Mouse (Mus musculus) embryonic facial prominence, embryonic 13.5 days (tissue): ENCODE results near the gene Glul. TPM values are rescaled to one million over a fixed set of nuclear protein-coding genes. Genes with fewer than 3 reads are reported as not detected.
"Not testable (repeated sequence)": the region's sequence is repeated elsewhere in the genome, so short reads cannot be mapped to it uniquely, and the experiment has no call there.

Experiments used
- ATAC-seq: fragments of 200-750 bp; cut with Nextera tagmentation; 2 replicates; pipeline ENCODE4 v1.8.0; 2017; ENCODE audit warnings: low read depth; ENCODE audit not compliant: insufficient number of reproducible peaks, insufficient read depth, low FRiP score, low TSS enrichment
- H3K27ac ChIP-seq: fragments of 300-500 bp; sonication (generic); 2 replicates; pipeline ENCODE4 v1.5.1; 2015; ENCODE audit warnings: moderate library complexity, mild to moderate bottlenecking, inconsistent platforms
- H3K27me3 ChIP-seq: fragments of 300-500 bp; sonication (generic); 2 replicates; pipeline ENCODE4 v1.6.1; 2015; ENCODE audit warnings: mild to moderate bottlenecking, inconsistent platforms
- H3K36me3 ChIP-seq: fragments of 300-500 bp; sonication (generic); 2 replicates; pipeline ENCODE4 v1.6.1; 2015; ENCODE audit warnings: mild to moderate bottlenecking, inconsistent platforms
- H3K4me1 ChIP-seq: fragments of 300-500 bp; sonication (generic); 2 replicates; pipeline ENCODE4 v1.6.1; 2015; ENCODE audit warnings: inconsistent platforms
- H3K4me2 ChIP-seq: fragments of 300-500 bp; sonication (generic); 2 replicates; pipeline ENCODE4 v1.6.1; 2015; ENCODE audit warnings: moderate library complexity, mild to moderate bottlenecking, inconsistent platforms
- H3K4me3 ChIP-seq: fragments of 300-500 bp; sonication (generic); 2 replicates; pipeline ENCODE4 v1.5.1; 2015; ENCODE audit warnings: mild to moderate bottlenecking, inconsistent platforms
- H3K9ac ChIP-seq: fragments of 300-500 bp; sonication (generic); 2 replicates; pipeline ENCODE4 v1.6.1; 2015; ENCODE audit warnings: mild to moderate bottlenecking, inconsistent platforms
- H3K9me3 ChIP-seq: fragments of 300-500 bp; sonication (generic); 2 replicates; pipeline ENCODE4 v1.6.1; 2016; ENCODE audit warnings: inconsistent platforms
- WGBS: fragments of 180-500 bp; shearing (Covaris S2); methylation state at CpG from one replicate; pipeline ENCODE4 v1.1.7; 2015; ENCODE audit warnings: mixed read lengths; 5-methylcytosine and 5-hydroxymethylcytosine counted together
- polyA plus RNA-seq: library from polyadenylated mRNA; unstranded; fragments of >200 nt; fragmentation: Nextera tagmentation; extraction: Ambion mirVana; gene quantifications from 2 replicates; pipeline ENCODE4 v1.2.1, GENCODE M21; 2015

Gene Glul
- polyA plus RNA-seq: 103 and 114 TPM in 2 replicates

- WGBS: under 1% methylated on average over 51 of the region's 51 CpGs
- no peaks in the 10 kb centered on the region for H3K27me3 ChIP-seq
Observed at GRCm38 (mm10) chr1:153899731-153900380, at the start of gene Glul, which contains the start of gene Teddm2. TSS of gene Glul (plus strand) at chr1:153899944. TSS of gene Teddm2 (minus strand) at chr1:153900228.

GRCm38 (mm10) chr1:153852696-153853095, 47.0 kb upstream of the Glul start:
- H3K9ac ChIP-seq, H3K36me3 ChIP-seq, H3K27me3 ChIP-seq, ATAC-seq, H3K4me3 ChIP-seq, H3K27ac ChIP-seq, H3K4me1 ChIP-seq, H3K9me3 ChIP-seq, H3K4me2 ChIP-seq: not testable (repeated sequence)
- WGBS: 67% methylated on average over 7 of the region's 7 CpGs

More at GRCm38 (mm10) chr1:153899731-153900380, at the start of gene Glul, which contains the start of gene Teddm2:
- peaks cover 23% of the 10 kb centered on the region for H3K36me3 ChIP-seq
- H3K9ac ChIP-seq: peak within 1 kb of the TSS; percentile 92
- H3K4me1 ChIP-seq: peaks cover 27% of the 10 kb centered on the region
- peak within 1 kb of the TSS; percentile 98 for H3K27ac ChIP-seq
- H3K4me3 ChIP-seq: peak within 1 kb of the TSS; percentile 77
- H3K4me2 ChIP-seq: peak within 1 kb of the TSS; percentile 78
- H3K9me3 ChIP-seq: no peaks in the 10 kb centered on the region
- ATAC-seq: peak; percentile 93

- Histone ChIP-seq H3K27me3 (no peaks in the 10 kb centered on the region), H3K4me3 (no peak overlapping the region), H3K9ac (no peak overlapping the region), H3K36me3 (no peaks in the 10 kb centered on the region), H3K27ac (no peak overlapping the region), H3K4me1 (no peaks in the 10 kb centered on the region), H3K9me3 (no peaks in the 10 kb centered on the region), H3K4me2 (no peak overlapping the region)
- ATAC-seq: no peak
- 65% methylated on average over 8 of the region's 8 CpGs for WGBS
Observed at GRCm38 (mm10) chr1:153855946-153856345, 43.8 kb upstream of the Glul start.

- 88% methylated on average over 6 of the region's 6 CpGs for WGBS
Observed at GRCm38 (mm10) chr1:153874045-153874444, 25.7 kb upstream of the Glul start, which contains the start of gene Teddm1b. TSS of gene Teddm1b (plus strand) at chr1:153874345.

GRCm38 (mm10) chr1:153880391-153880790, 19.4 kb upstream of the Glul start:
- not testable (repeated sequence) for H3K9me3 ChIP-seq, H3K4me3 ChIP-seq, ATAC-seq, H3K9ac ChIP-seq, H3K27ac ChIP-seq, H3K4me2 ChIP-seq, H3K27me3 ChIP-seq, H3K4me1 ChIP-seq, H3K36me3 ChIP-seq
- 96% methylated on average over 17 of the region's 17 CpGs for WGBS

More at GRCm38 (mm10) chr1:153874045-153874444, 25.7 kb upstream of the Glul start, which contains the start of gene Teddm1b:
- Histone ChIP-seq H3K4me1 (0 out of 2 replicates have a peak, but pooled peaks cover 2% of the 10 kb centered on the region), H3K27me3 (no peaks in the 10 kb centered on the region), H3K27ac (no peak within 1 kb of the TSS), H3K4me2 (no peak within 1 kb of the TSS), H3K9me3 (no peaks in the 10 kb centered on the region), H3K9ac (no peak within 1 kb of the TSS), H3K36me3 (no peaks in the 10 kb centered on the region), H3K4me3 (no peak within 1 kb of the TSS)
- ATAC-seq: no peak

GRCm38 (mm10) chr1:153886024-153886633, 13.6 kb upstream of the Glul start:
- H3K27me3 ChIP-seq: 0 out of 2 replicates have a peak, but pooled peaks cover under 1% of the 10 kb centered on the region
- no peaks in the 10 kb centered on the region for H3K9me3 ChIP-seq
- H3K27ac ChIP-seq: no peak overlapping the region
- WGBS: 21% methylated on average over 17 of the region's 17 CpGs
- ATAC-seq: peak; percentile 43; the same call in 1 of the 2 replicates
- no peaks in the 10 kb centered on the region for H3K36me3 ChIP-seq
- H3K4me3 ChIP-seq: no peak overlapping the region
- H3K9ac ChIP-seq: no peak overlapping the region
- H3K4me1 ChIP-seq: peaks cover 7% of the 10 kb centered on the region
- peak overlapping the region; percentile 11; the same call in 1 of the 2 replicates for H3K4me2 ChIP-seq

- Histone ChIP-seq H3K27ac (no peak overlapping the region), H3K27me3 (peaks cover 7% of the 10 kb centered on the region; the same call in 1 of the 2 replicates), H3K4me3 (no peak overlapping the region), H3K4me2 (no peak overlapping the region), H3K4me1 (peaks cover 13% of the 10 kb centered on the region), H3K9me3 (no peaks in the 10 kb centered on the region), H3K36me3 (no peaks in the 10 kb centered on the region), H3K9ac (no peak overlapping the region)
- WGBS: 94% methylated on average over 10 of the region's 10 CpGs
- ATAC-seq: no peak
Observed at GRCm38 (mm10) chr1:153890121-153890520, 9.6 kb upstream of the Glul start.

GRCm38 (mm10) chr1:153891442-153891841, 8.3 kb upstream of the Glul start, which contains the start of gene Teddm1a:
TSS of gene Teddm1a (plus strand) at chr1:153891742.
- Histone ChIP-seq H3K27ac (no peak within 1 kb of the TSS), H3K4me1 (peaks cover 9% of the 10 kb centered on the region), H3K36me3 (no peaks in the 10 kb centered on the region), H3K4me3 (no peak within 1 kb of the TSS), H3K9ac (no peak within 1 kb of the TSS), H3K4me2 (no peak within 1 kb of the TSS), H3K9me3 (no peaks in the 10 kb centered on the region), H3K27me3 (peaks cover 7% of the 10 kb centered on the region; the same call in 1 of the 2 replicates)
- ATAC-seq: no peak
- 56% methylated on average over 4 of the region's 4 CpGs for WGBS

GRCm38 (mm10) chr1:153893746-153894145, 6.0 kb upstream of the Glul start:
- 43% methylated on average over 2 of the region's 2 CpGs for WGBS
- no peak overlapping the region for H3K4me2 ChIP-seq
- no peak for ATAC-seq
- H3K27ac ChIP-seq: no peak overlapping the region
- H3K4me1 ChIP-seq: peaks cover 10% of the 10 kb centered on the region
- no peak overlapping the region for H3K4me3 ChIP-seq
- H3K27me3 ChIP-seq: peaks cover 7% of the 10 kb centered on the region; the same call in 1 of the 2 replicates
- no peaks in the 10 kb centered on the region for H3K9me3 ChIP-seq
- H3K9ac ChIP-seq: no peak overlapping the region
- H3K36me3 ChIP-seq: no peaks in the 10 kb centered on the region

- H3K4me3 ChIP-seq: no peak overlapping the region
- no peak for ATAC-seq
- peaks cover 7% of the 10 kb centered on the region; the same call in 1 of the 2 replicates for H3K27me3 ChIP-seq
- no peak overlapping the region for H3K4me2 ChIP-seq
- no peaks in the 10 kb centered on the region for H3K9me3 ChIP-seq
- no peak overlapping the region for H3K27ac ChIP-seq
- no peak overlapping the region for H3K9ac ChIP-seq
- peaks cover 15% of the 10 kb centered on the region for H3K4me1 ChIP-seq
- no peaks in the 10 kb centered on the region for H3K36me3 ChIP-seq
- WGBS: 51% methylated on average over 8 of the region's 8 CpGs
Observed at GRCm38 (mm10) chr1:153894201-153894893, 5.4 kb upstream of the Glul start.

GRCm38 (mm10) chr1:153894979-153895378, 4.8 kb upstream of the Glul start:
- no peak overlapping the region for H3K27ac ChIP-seq
- no peaks in the 10 kb centered on the region for H3K9me3 ChIP-seq
- 35% methylated on average over 5 of the region's 5 CpGs for WGBS
- no peaks in the 10 kb centered on the region for H3K36me3 ChIP-seq
- H3K27me3 ChIP-seq: peaks cover 7% of the 10 kb centered on the region; the same call in 1 of the 2 replicates
- H3K4me3 ChIP-seq: no peak overlapping the region
- no peak overlapping the region for H3K4me2 ChIP-seq
- ATAC-seq: no peak
- H3K9ac ChIP-seq: no peak overlapping the region
- peaks cover 15% of the 10 kb centered on the region for H3K4me1 ChIP-seq
